Comparison of ENCODE assay signal across 8 mouse cellular contexts in the genomic region with DNA sequence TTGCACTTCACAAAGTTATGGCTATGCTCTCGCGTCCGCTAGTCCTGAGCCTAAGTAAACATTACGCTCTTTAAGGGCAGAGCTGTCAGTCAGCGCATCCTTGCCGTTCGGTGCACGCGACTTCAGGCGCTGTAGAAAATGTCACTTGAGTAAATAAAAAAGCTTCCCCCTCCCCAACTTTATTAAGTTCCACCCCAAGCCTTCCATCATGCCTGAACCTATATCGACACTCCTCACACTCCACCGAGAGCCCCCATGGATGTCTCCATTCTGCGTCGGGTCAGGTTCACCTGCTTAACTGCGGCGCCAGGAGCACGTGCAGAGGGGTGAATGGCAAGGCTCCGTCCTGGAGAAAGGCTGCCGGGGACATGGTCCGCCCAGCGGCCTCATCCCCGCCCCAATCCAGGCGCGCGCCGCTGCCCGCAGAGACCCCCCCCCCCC. TPM values are rescaled to one million over a fixed set of nuclear protein-coding genes. Genes with fewer than 3 reads are reported as not detected.
DNase-seq lines count a peak whose midpoint lies in the region; ATAC-seq and TF ChIP-seq lines count a peak whose summit lies in the region.

No protein-coding gene starts in this region.

- H3K9ac ChIP-seq in kidney, embryonic 15.5 days: peak overlapping the region; percentile 67
- H3K9ac ChIP-seq in forebrain, embryonic 15.5 days (replicated peaks): peak overlapping the region; percentile 87
- peak overlapping the region; percentile 78 for H3K9ac ChIP-seq in liver, postnatal 0 days (replicated peaks)

- peak; percentile 91 for ATAC-seq in kidney, embryonic 15.5 days (replicated peaks; ENCODE audit: low FRiP score)
- peak; percentile 87 for ATAC-seq in Patski
- peak; percentile 89 for ATAC-seq in forebrain, embryonic 15.5 days (replicated peaks)
- peak; percentile 75 for ATAC-seq in liver, postnatal 0 days

- H3K4me1 ChIP-seq in kidney, embryonic 15.5 days: peaks cover 7% of the 10 kb centered on the region
- peaks cover 17% of the 10 kb centered on the region for H3K4me1 ChIP-seq in forebrain, embryonic 15.5 days
- peaks cover 10% of the 10 kb centered on the region for H3K4me1 ChIP-seq in liver, postnatal 0 days (ENCODE audit: insufficient read depth)

- in situ Hi-C loops in Patski (cut with MboI; ENCODE audit: low pct_unique_long_range_greater_than_20kb): loop anchor here (25.0 kb wide), 1 partner anchor 1238 kb away; a partner anchor contains a TSS

- no peak for DNase-seq in kidney, postnatal 10 days
- DNase-seq in Patski (ENCODE audit: low read depth, low spot score): no peak
- DNase-seq in liver, postnatal 0 days: no peak
- no peak for DNase-seq in right cerebral cortex, postnatal 14 days
- no peak for DNase-seq in frontal cortex, postnatal 25 days (ENCODE audit: low spot score in 2 of 2)
- DNase-seq in thymus, postnatal 36 days: no peak

- H3K4me2 ChIP-seq in kidney, embryonic 15.5 days: peak overlapping the region; percentile 67
- H3K4me2 ChIP-seq in forebrain, embryonic 15.5 days (replicated peaks): peak overlapping the region; percentile 54
- peak overlapping the region; percentile 96 for H3K4me2 ChIP-seq in liver, postnatal 0 days (ENCODE audit: low read depth, low read length)

- no peaks in the 10 kb centered on the region for H3K27me3 ChIP-seq in kidney, embryonic 15.5 days
- H3K27me3 ChIP-seq in Patski: no peaks in the 10 kb centered on the region
- H3K27me3 ChIP-seq in forebrain, embryonic 15.5 days: no peaks in the 10 kb centered on the region
- no peaks in the 10 kb centered on the region for H3K27me3 ChIP-seq in liver, postnatal 0 days (ENCODE audit: insufficient read depth, low read length)

- H3K9me3 ChIP-seq in kidney, embryonic 15.5 days (replicated peaks): no peaks in the 10 kb centered on the region
- no peaks in the 10 kb centered on the region for H3K9me3 ChIP-seq in forebrain, embryonic 15.5 days
- H3K9me3 ChIP-seq in liver, postnatal 0 days (ENCODE audit: low read length): no peaks in the 10 kb centered on the region

- TF ChIP-seq CTCF in Patski (IDR thresholded peaks at IDR 0.05): no peak
- TF ChIP-seq CTCF in liver, postnatal 0 days (IDR thresholded peaks at IDR 0.05; ENCODE audit: low read depth): no peak

- WGBS in kidney, embryonic 15.5 days: under 1% methylated on average over 20 of the region's 27 CpGs
- under 1% methylated on average over 27 of the region's 27 CpGs for WGBS in forebrain, embryonic 15.5 days
- under 1% methylated on average over 27 of the region's 27 CpGs for WGBS in liver, postnatal 0 days (ENCODE audit: insufficient replicate concordance)

- peaks cover 18% of the 10 kb centered on the region for H3K36me3 ChIP-seq in kidney, embryonic 15.5 days
- peaks cover 15% of the 10 kb centered on the region for H3K36me3 ChIP-seq in forebrain, embryonic 15.5 days
- H3K36me3 ChIP-seq in liver, postnatal 0 days (replicated peaks; ENCODE audit: insufficient read depth, low read length): peaks cover 5% of the 10 kb centered on the region

- TF ChIP-seq EP300 in liver, postnatal 0 days (IDR thresholded peaks at IDR 0.05; ENCODE audit: low read depth): no peak

- POLR2A ChIA-PET in Patski (lab: Charles Lee): no interaction called here

- H3K27ac ChIP-seq in kidney, embryonic 15.5 days: peak overlapping the region; percentile 83
- H3K27ac ChIP-seq in forebrain, embryonic 15.5 days (replicated peaks): peak overlapping the region; percentile 81
- H3K27ac ChIP-seq in liver, postnatal 0 days (ENCODE audit: low read depth): peak overlapping the region; percentile 80

- H3K4me3 ChIP-seq in kidney, embryonic 15.5 days (replicated peaks): peak overlapping the region; percentile 80
- peak overlapping the region; percentile 82 for H3K4me3 ChIP-seq in forebrain, embryonic 15.5 days
- H3K4me3 ChIP-seq in liver, postnatal 0 days (ENCODE audit: low read depth, low read length): peak overlapping the region; percentile 82

- CTCF ChIA-PET in Patski (lab: Charles Lee): no interaction called here

RNA-seq across cellular contexts. Expression of a gene that starts 0.4 kb away (rescaled TPM):
- 27.4 and 30.8 TPM in 2 replicates for polyA plus RNA-seq in kidney, embryonic 15.5 days (2015; fragmentation: Nextera tagmentation; extraction: Ambion mirVana)
- 11.6 TPM for polyA plus RNA-seq in Patski (2021)
- polyA plus RNA-seq in forebrain, embryonic 15.5 days (2015; fragmentation: Nextera tagmentation; extraction: Ambion mirVana): 24.1 and 24.8 TPM in 2 replicates
- 9.9 and 10.2 TPM in 2 replicates for polyA plus RNA-seq in liver, postnatal 0 days (2015; fragmentation: Nextera tagmentation; extraction: Ambion mirVana)

RNA-seq across cellular contexts. Expression of a gene that starts 29.3 kb away (rescaled TPM):
- 27.6 and 27.7 TPM in 2 replicates for polyA plus RNA-seq in kidney, embryonic 15.5 days (2015; fragmentation: Nextera tagmentation; extraction: Ambion mirVana)
- polyA plus RNA-seq in Patski (2021): 19.0 TPM
- 22.9 and 25.6 TPM in 2 replicates for polyA plus RNA-seq in forebrain, embryonic 15.5 days (2015; fragmentation: Nextera tagmentation; extraction: Ambion mirVana)
- polyA plus RNA-seq in liver, postnatal 0 days (2015; fragmentation: Nextera tagmentation; extraction: Ambion mirVana): 38.9 and 39.5 TPM in 2 replicates
